Mouse (Mus musculus) bone marrow macrophage, adult 2 months (primary cell): Measurements from ENCODE around the gene Dcaf1. TPM values are rescaled to one million over a fixed set of nuclear protein-coding genes. Genes with fewer than 3 reads are reported as not detected.

Experiments used
- H3K27ac ChIP-seq: 2 replicates; pipeline ENCODE4 v1.5.1; 2012; ENCODE audit warnings: low read depth, low read length; ENCODE audit not compliant: insufficient read depth
- H3K4me1 ChIP-seq: 2 replicates; pipeline ENCODE4 v1.6.1; 2012; ENCODE audit warnings: low read length; ENCODE audit not compliant: control insufficient read depth, insufficient read depth
- H3K4me3 ChIP-seq: 2 replicates; pipeline ENCODE4 v1.5.1; 2012; ENCODE audit warnings: mild to moderate bottlenecking, low read length, moderate library complexity; ENCODE audit not compliant: insufficient read depth
- CTCF ChIP-seq: IDR thresholded peaks from 2 replicates; pipeline ENCODE4 v1.5.1; 2012; ENCODE audit warnings: low read depth, mild to moderate bottlenecking, low read length, moderate library complexity
- POLR2A ChIP-seq: IDR thresholded peaks from 2 replicates; pipeline ENCODE4 v1.6.1; 2012; ENCODE audit warnings: mild to moderate bottlenecking, low read depth, low read length, borderline replicate concordance
- polyA plus RNA-seq: library from polyadenylated mRNA; stranded (reverse); fragments of >200 nt; gene quantifications from 2 replicates; pipeline ENCODE4 v1.2.4, GENCODE M21; 2012; ENCODE audit not compliant: missing spikeins, insufficient read depth, insufficient read length

Dcaf1 gene
- polyA plus RNA-seq, 1 experiment = 6.5 TPM

- peak overlapping the region; percentile 74 for H3K4me3 ChIP-seq
- no peak overlapping the region for H3K27ac ChIP-seq
- peaks cover 31% of the 10 kb centered on the region for H3K4me1 ChIP-seq
- no peak for TF ChIP-seq CTCF
- no peak for TF ChIP-seq POLR2A
These were observed 69.0 kb downstream of the Dcaf1 start for GRCm38 (mm10) chr9:106890496-106891240.

GRCm38 (mm10) chr9:106891341-106891741, 69.7 kb downstream of the Dcaf1 start:
- TF ChIP-seq CTCF = no peak
- Histone ChIP-seq H3K27ac (peak overlapping the region; percentile 55), H3K4me1 (peaks cover 30% of the 10 kb centered on the region), H3K4me3 (peak overlapping the region; percentile 74)

GRCm38 (mm10) chr9:106891829-106892551, 70.3 kb downstream of the Dcaf1 start, which contains the start of gene Manf:
Gene Manf (minus strand): TSS chr9:106891979.
- H3K4me3 ChIP-seq = peak within 1 kb of the TSS; percentile 75
- TF ChIP-seq CTCF = no peak
- TF ChIP-seq POLR2A = peak; percentile 84; the same call in 1 of the 2 replicates
- peak within 1 kb of the TSS; percentile 83 for H3K27ac ChIP-seq
- H3K4me1 ChIP-seq = peaks cover 30% of the 10 kb centered on the region

GRCm38 (mm10) chr9:106892552-106892875, 70.8 kb downstream of the Dcaf1 start:
- peaks cover 29% of the 10 kb centered on the region for H3K4me1 ChIP-seq
- no peak for TF ChIP-seq POLR2A
- no peak for TF ChIP-seq CTCF
- peak overlapping the region; percentile 75 for H3K4me3 ChIP-seq
- H3K27ac ChIP-seq = peak overlapping the region; percentile 83

- TF ChIP-seq CTCF (no peak), POLR2A (no peak)
- peaks cover 25% of the 10 kb centered on the region for H3K4me1 ChIP-seq
- no peak overlapping the region for H3K4me3 ChIP-seq
- no peak overlapping the region for H3K27ac ChIP-seq
These were observed 71.7 kb downstream of the Dcaf1 start for GRCm38 (mm10) chr9:106893327-106893726.

- H3K4me3 ChIP-seq = no peak overlapping the region
- H3K4me1 ChIP-seq = no peaks in the 10 kb centered on the region
- TF ChIP-seq POLR2A (no peak), CTCF (no peak)
- H3K27ac ChIP-seq = no peak overlapping the region
These were observed 77.2 kb downstream of the Dcaf1 start for GRCm38 (mm10) chr9:106898901-106899300.

- no peaks in the 10 kb centered on the region for H3K4me1 ChIP-seq
- TF ChIP-seq CTCF (no peak), POLR2A (no peak)
- no peak overlapping the region for H3K4me3 ChIP-seq
- no peak overlapping the region for H3K27ac ChIP-seq
These were observed 79.9 kb downstream of the Dcaf1 start for GRCm38 (mm10) chr9:106901596-106901995.

GRCm38 (mm10) chr9:106903099-106903790, 81.6 kb downstream of the Dcaf1 start:
- TF ChIP-seq CTCF (no peak), POLR2A (no peak)
- H3K4me3 ChIP-seq = no peak overlapping the region
- peaks cover 2% of the 10 kb centered on the region for H3K4me1 ChIP-seq
- H3K27ac ChIP-seq = no peak overlapping the region

GRCm38 (mm10) chr9:106903791-106904134, 82.1 kb downstream of the Dcaf1 start:
- no peak for TF ChIP-seq CTCF
- Histone ChIP-seq H3K27ac (no peak overlapping the region), H3K4me1 (peaks cover 3% of the 10 kb centered on the region), H3K4me3 (no peak overlapping the region)

- no peak overlapping the region for H3K27ac ChIP-seq
- H3K4me3 ChIP-seq = no peak overlapping the region
- TF ChIP-seq POLR2A = no peak
- TF ChIP-seq CTCF = no peak
- H3K4me1 ChIP-seq = peaks cover 15% of the 10 kb centered on the region
These were observed 84.9 kb downstream of the Dcaf1 start for GRCm38 (mm10) chr9:106906597-106906996.
